Mouse (Mus musculus) kidney, adult 2 months (tissue): ENCODE measurements around the gene Metap1d. TPM values are rescaled to one million over a fixed set of nuclear protein-coding genes. Genes with fewer than 3 reads are reported as not detected.

Source experiments
- DNase-seq: peaks from one replicate; pipeline ENCODE4 v3.0.0; 2021
- H3K27ac ChIP-seq: fragments of 200-500 bp; 2 replicates; pipeline ENCODE4 v1.5.1; 2012; ENCODE audit warnings: low read depth, low read length, control low read depth, inconsistent platforms; ENCODE audit not compliant: insufficient read depth
- H3K27me3 ChIP-seq: fragments of 200-500 bp; replicated peaks from 2 replicates; pipeline ENCODE4 v1.6.1; 2012; ENCODE audit warnings: mild to moderate bottlenecking, moderate library complexity, low read length, inconsistent platforms; ENCODE audit not compliant: control insufficient read depth, insufficient read depth
- H3K36me3 ChIP-seq: fragments of 200-500 bp; 2 replicates; pipeline ENCODE4 v1.6.1; 2012; ENCODE audit warnings: mild to moderate bottlenecking, moderate library complexity, low read length, inconsistent platforms; ENCODE audit not compliant: control insufficient read depth, insufficient read depth
- H3K4me1 ChIP-seq: fragments of 200-500 bp; 2 replicates; pipeline ENCODE4 v1.6.1; 2011; ENCODE audit warnings: low read length; ENCODE audit not compliant: control insufficient read depth, insufficient read depth
- H3K4me3 ChIP-seq: fragments of 200-500 bp; 2 replicates; pipeline ENCODE4 v1.5.1; 2011; ENCODE audit warnings: mild to moderate bottlenecking, low read depth, low read length, control low read depth; ENCODE audit not compliant: insufficient read depth
- CTCF ChIP-seq: fragments of 200-500 bp; conservative IDR thresholded peaks from 2 replicates; pipeline ENCODE4 v1.5.1; 2011; ENCODE audit warnings: low read depth, mild to moderate bottlenecking, control low read depth, low read length, moderate library complexity, mixed read lengths; ENCODE audit not compliant: insufficient read depth, insufficient read length
- POLR2A ChIP-seq: fragments of 200-500 bp; IDR thresholded peaks from one replicate; pipeline ENCODE4 v1.6.1; 2011; ENCODE audit warnings: low read depth, low read length, control low read depth
- WGBS: fragments of 180-500 bp; shearing (Covaris S2); methylation state at CpG from one replicate; pipeline ENCODE4 v1.1.7; 2018; 5-methylcytosine and 5-hydroxymethylcytosine counted together
- polyA plus RNA-seq: library from polyadenylated mRNA; depleted of rRNA; stranded (reverse); fragments of >200 nt; gene quantifications from 2 replicates; pipeline ENCODE4 v1.2.3, GENCODE M21; 2012

The Metap1d gene
- polyA plus RNA-seq, 1 experiment = 34.6 TPM

DNA sequence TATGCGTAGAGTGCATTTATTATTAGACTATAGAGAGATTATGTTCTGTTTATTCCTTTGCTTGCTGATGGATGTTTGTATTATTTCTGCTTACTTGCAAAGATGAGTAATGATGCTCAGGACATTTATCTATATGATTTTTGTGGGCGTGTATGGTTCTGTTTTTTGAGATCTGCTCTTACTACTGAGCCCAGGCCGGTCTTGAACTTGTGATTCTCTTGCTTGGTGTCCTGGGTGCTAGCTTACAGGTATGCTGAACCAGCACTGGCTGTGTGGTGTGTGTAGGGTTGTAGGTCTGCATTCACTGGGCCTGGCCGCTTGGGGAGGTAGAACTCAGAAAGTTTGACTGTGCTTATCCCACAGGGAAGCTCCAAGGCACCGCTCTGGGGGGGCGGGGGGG lies 8.1 kb downstream of the Metap1d start:
- H3K27me3 ChIP-seq = no peaks in the 10 kb centered on the region
- 0 out of 2 replicates have a peak, but pooled peaks cover 2% of the 10 kb centered on the region for H3K4me1 ChIP-seq
- no peak for DNase-seq
- H3K27ac ChIP-seq = no peak overlapping the region
- WGBS = 89% methylated on average over 6 of the region's 6 CpGs
- no peaks in the 10 kb centered on the region for H3K36me3 ChIP-seq
- no peak for TF ChIP-seq POLR2A
- no peak overlapping the region for H3K4me3 ChIP-seq

DNA sequence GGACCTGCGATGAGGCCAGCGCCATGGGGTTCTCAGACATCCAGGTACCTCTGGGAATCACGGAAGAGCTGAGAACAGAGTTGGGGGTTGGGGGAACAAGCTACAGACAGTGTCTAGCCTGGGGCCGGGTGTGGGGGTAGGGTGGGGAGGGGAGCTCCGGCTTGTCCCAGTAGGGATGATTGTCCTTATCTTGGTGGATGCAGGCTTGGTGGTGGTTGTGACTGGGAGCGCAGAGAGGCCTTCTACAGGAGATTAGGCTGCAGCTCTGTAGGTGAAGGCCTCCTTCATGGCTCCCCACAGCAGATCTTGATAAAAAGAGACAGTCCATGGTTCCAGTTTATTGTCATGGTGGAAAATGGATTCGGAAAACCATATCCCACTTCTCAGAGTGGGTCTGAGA lies 8.5 kb downstream of the Metap1d start:
- no peak for DNase-seq
- Histone ChIP-seq H3K36me3 (no peaks in the 10 kb centered on the region), H3K4me3 (no peak overlapping the region), H3K4me1 (0 out of 2 replicates have a peak, but pooled peaks cover 2% of the 10 kb centered on the region), H3K27ac (no peak overlapping the region), H3K27me3 (no peaks in the 10 kb centered on the region)
- TF ChIP-seq CTCF = no peak
- no peak for TF ChIP-seq POLR2A
- WGBS = 76% methylated on average over 7 of the region's 7 CpGs

DNA sequence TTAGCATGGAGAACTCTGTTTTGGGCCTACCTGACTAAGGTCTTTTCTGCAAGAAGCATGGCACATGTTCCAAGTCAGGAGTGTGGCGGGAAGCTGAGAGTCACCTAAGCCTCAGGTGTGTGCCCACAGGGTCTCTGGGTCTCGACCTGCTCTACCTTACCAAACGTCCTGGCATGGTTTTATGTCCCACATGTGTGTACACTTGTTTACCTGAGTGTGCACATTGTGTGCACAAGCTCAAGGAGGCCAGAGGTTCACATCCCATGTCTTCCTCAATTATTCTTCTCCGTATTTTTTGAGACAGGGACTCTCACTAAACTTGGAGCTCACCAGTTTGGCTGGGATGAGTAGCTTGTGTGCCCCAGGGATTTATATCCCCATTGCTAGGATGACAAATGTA lies 9.0 kb downstream of the Metap1d start:
- TF ChIP-seq POLR2A (no peak), CTCF (no peak)
- 92% methylated on average over 4 of the region's 4 CpGs for WGBS
- H3K27ac ChIP-seq = no peak overlapping the region
- 0 out of 2 replicates have a peak, but pooled peaks cover 2% of the 10 kb centered on the region for H3K4me1 ChIP-seq
- DNase-seq = no peak
- no peaks in the 10 kb centered on the region for H3K36me3 ChIP-seq
- H3K27me3 ChIP-seq = no peaks in the 10 kb centered on the region
- no peak overlapping the region for H3K4me3 ChIP-seq

DNA sequence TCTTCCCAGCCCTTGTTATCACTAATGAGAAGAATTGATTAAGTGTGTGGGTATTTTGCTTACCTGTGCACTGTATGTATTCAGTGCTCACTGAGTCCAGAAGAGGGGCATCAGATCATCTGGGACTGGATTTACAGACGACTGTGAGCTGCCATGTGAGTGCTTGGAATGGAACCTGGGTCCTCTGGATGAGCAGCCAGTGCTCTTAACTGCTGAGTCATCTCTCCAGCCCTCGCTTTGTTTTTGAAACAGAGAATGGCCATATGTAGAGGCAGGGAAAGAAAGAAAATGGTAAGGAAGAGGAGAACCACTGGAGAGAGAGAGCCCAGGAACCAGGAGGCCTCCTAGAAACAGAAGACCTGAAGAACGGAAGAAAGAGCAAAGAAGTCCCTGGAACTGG lies 9.5 kb downstream of the Metap1d start:
- TF ChIP-seq CTCF = no peak
- Histone ChIP-seq H3K4me1 (0 out of 2 replicates have a peak, but pooled peaks cover 2% of the 10 kb centered on the region), H3K27ac (no peak overlapping the region), H3K4me3 (no peak overlapping the region), H3K27me3 (no peaks in the 10 kb centered on the region), H3K36me3 (no peaks in the 10 kb centered on the region)
- 84% methylated on average over 3 of the region's 3 CpGs for WGBS
- DNase-seq = no peak

DNA sequence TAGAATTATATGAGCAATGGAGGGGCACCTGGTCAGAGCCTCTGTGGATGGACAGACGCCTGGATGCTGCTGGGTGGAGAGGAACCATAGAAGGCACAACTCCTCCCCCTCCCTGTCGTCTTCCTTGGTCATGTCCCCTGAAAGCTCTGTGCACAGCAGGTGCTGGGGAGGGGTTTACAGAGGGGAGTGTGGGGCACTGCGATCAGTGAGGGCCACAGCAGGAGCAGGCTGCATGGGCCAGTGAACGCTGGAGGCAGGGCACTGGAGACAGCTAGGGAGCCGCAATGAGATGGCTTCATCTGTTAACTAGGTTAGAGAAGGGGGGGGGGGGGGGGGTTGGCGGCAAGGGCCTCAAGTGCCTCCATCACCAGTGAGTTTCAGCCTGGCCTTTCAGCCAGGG lies 13.0 kb downstream of the Metap1d start:
- no peak for DNase-seq
- Histone ChIP-seq H3K4me1 (0 out of 2 replicates have a peak, but pooled peaks cover 2% of the 10 kb centered on the region), H3K4me3 (no peak overlapping the region), H3K27ac (no peak overlapping the region), H3K27me3 (no peaks in the 10 kb centered on the region), H3K36me3 (no peaks in the 10 kb centered on the region)
- TF ChIP-seq CTCF = no peak
- no peak for TF ChIP-seq POLR2A
- 46% methylated on average over 6 of the region's 6 CpGs for WGBS

DNA sequence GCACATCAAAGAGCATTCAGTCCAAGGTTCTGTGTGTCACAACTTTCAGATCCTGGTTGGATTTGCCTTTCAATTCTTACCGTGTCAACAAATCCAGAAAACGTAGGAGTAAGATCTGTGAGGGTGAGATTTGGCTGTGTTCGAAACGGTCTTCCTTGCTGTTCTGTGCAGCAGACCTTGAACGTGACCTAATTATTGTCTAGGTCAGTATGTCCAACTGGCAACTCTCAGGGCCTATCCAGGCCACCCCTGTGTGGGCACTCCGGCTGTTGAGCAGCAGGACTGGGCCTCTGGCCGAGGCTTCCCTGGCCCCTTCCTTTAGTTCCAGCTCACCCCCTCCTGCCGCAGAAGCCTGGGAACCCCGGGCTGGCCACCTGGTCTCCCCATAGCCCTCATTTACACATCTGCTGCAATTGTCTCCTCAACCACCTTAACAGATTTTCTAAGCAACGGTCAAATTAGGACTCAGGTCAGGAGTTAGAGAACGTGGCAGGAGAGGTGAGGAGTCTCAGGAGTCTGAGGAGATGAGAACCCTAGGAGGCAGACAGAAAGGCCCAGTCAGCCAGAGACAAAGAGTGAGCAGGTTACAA lies 13.9 kb downstream of the Metap1d start:
- no peak overlapping the region for H3K4me3 ChIP-seq
- 37% methylated on average over 11 of the region's 11 CpGs for WGBS
- no peaks in the 10 kb centered on the region for H3K27me3 ChIP-seq
- peak; percentile 55 for DNase-seq
- no peaks in the 10 kb centered on the region for H3K36me3 ChIP-seq
- no peak overlapping the region for H3K27ac ChIP-seq
- no peak for TF ChIP-seq POLR2A
- no peak for TF ChIP-seq CTCF
- 0 out of 2 replicates have a peak, but pooled peaks cover 2% of the 10 kb centered on the region for H3K4me1 ChIP-seq

DNA sequence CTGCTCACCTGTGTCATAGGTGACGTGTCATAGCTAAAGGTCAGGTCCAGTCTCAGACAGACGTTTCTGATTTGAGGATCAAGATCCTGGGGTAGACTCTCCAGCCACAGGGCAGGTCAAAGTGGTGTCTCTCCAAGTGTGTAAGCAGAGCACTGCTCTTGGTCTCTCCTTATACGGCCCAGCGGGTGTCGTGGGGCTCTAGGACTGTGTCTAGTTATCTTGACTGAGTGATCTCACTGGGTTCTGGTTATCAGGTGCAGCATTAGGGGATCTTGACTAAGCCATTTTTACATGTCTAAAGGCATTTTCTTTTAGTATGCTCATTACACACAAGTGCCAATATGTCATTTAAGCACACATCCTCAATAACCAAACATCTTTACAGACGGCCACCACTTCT lies 18.0 kb downstream of the Metap1d start:
- H3K4me1 ChIP-seq = 0 out of 2 replicates have a peak, but pooled peaks cover under 1% of the 10 kb centered on the region
- no peak overlapping the region for H3K4me3 ChIP-seq
- H3K36me3 ChIP-seq = no peaks in the 10 kb centered on the region
- H3K27me3 ChIP-seq = no peaks in the 10 kb centered on the region
- TF ChIP-seq CTCF = no peak
- no peak for TF ChIP-seq POLR2A
- DNase-seq = no peak
- H3K27ac ChIP-seq = no peak overlapping the region
- 90% methylated on average over 6 of the region's 6 CpGs for WGBS
